Mouse (Mus musculus) brown adipose tissue, adult 24 weeks (tissue): ENCODE data around the gene Pold2. TPM values are rescaled to one million over a fixed set of nuclear protein-coding genes. Genes with fewer than 3 reads are reported as not detected.
"Not testable (repeated sequence)": the region's sequence is repeated elsewhere in the genome, so short reads cannot be mapped to it uniquely, and the experiment has no call there.

Experiments used
- H3K27ac ChIP-seq: fragments of 200-500 bp; replicated peaks from 2 replicates; pipeline ENCODE4 v1.5.1; 2012; ENCODE audit warnings: low read depth, mild to moderate bottlenecking, low read length
- H3K4me1 ChIP-seq: fragments of 200-500 bp; 2 replicates; pipeline ENCODE4 v1.6.1; 2012; ENCODE audit warnings: low read length, mixed read lengths; ENCODE audit not compliant: control insufficient read depth, insufficient read depth, insufficient read length
- H3K4me3 ChIP-seq: fragments of 200-500 bp; 2 replicates; pipeline ENCODE4 v1.5.1; 2012; ENCODE audit warnings: low read depth, mild to moderate bottlenecking, low read length, moderate library complexity; ENCODE audit not compliant: insufficient read depth
- polyA plus RNA-seq: library from polyadenylated mRNA; stranded (reverse); fragments of >200 nt; gene quantifications from 2 replicates; pipeline ENCODE4 v1.2.4, GENCODE M21; 2012; ENCODE audit not compliant: missing spikeins, insufficient read depth, insufficient read length

Gene Pold2
- polyA plus RNA-seq, 1 experiment: 43.7 TPM

DNA sequence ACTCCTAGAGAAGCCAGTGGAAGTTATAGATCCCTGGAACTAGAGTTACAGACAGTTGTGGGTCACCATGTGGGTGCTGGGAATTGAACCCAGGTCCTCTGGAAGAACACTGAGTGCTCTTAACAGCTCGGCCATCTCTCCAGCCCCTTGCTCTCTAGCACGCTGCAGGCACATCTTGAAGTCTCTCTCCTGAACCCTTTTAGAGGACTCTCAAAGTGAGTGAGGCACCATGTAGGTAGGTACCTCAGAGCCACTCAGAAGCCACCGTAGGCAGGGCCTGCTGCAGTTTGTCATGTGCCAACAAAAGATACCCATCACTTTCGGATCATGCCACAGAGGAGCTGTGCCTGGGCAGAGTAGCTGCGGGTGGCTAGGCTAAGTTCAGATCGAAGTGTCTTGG lies 26.8 kb upstream of the Pold2 start:
- Histone ChIP-seq H3K4me1 (no peaks in the 10 kb centered on the region), H3K4me3 (no peak overlapping the region), H3K27ac (no peak overlapping the region)

DNA sequence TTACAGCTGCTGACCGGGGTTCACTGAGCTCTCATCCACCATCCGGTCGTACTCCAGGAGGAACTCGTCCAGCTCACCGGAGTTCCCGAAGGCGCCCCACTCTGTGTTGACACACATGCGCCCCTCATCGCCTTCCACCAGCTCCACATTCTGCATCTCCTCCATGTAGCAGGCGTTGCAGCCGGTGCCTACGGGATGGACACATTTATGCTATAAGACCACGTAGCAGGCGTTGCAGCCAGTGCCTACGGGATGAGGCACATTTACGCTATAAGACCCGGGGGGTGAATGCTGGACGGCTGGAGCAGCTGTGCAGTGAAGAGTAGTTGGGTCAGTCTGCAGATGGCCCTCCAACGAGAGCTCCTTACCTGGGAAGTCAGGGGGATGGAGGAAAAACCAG lies 26.3 kb upstream of the Pold2 start:
- no peaks in the 10 kb centered on the region for H3K4me1 ChIP-seq

DNA sequence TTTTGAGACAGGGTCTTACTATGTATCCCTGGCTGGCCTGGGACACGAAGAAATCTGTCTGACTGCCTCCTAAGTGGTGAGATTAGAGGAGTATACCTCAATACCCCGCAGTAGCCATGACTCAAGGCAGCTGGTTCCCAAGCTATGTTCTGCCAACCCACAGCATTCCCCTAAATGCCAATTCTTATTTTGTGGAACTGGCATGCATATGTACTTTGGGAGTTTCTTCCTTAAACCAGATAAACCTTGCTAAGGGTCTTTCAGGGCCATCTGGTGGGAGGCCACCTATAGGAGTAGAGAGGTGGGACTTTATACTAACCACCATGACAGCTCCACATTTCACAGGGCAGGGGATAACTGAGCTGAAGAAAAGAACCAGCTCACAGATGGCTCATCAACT lies 25.8 kb upstream of the Pold2 start:
- H3K27ac ChIP-seq: no peak overlapping the region
- H3K4me3 ChIP-seq: no peak overlapping the region
- no peaks in the 10 kb centered on the region for H3K4me1 ChIP-seq

More for the DNA sequence above, 26.3 kb upstream of the Pold2 start:
- no peak overlapping the region for H3K4me3 ChIP-seq
- no peak overlapping the region for H3K27ac ChIP-seq

DNA sequence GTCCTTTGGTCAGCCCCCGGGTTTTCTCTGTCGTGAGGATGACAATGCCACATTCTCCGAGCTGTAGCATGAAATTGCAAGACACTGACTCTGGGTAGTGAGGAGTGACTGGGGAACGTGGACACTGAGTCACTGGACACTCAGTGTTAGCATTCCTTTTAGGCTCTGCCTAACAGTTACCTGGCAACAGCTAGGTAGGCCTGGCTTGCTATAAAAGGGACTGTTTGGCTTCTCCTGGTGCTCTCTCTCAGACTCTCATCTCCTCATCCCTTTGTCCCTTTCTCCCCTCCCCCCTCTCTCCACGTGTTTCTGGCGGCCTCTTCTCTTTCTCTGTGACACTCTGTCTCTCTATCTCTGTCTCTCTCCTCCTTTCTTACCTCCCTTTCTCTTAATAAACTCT lies 24.3 kb upstream of the Pold2 start:
- Histone ChIP-seq H3K4me3 (no peak overlapping the region), H3K4me1 (peaks cover 4% of the 10 kb centered on the region; the same call in 1 of the 2 replicates), H3K27ac (no peak overlapping the region)

DNA sequence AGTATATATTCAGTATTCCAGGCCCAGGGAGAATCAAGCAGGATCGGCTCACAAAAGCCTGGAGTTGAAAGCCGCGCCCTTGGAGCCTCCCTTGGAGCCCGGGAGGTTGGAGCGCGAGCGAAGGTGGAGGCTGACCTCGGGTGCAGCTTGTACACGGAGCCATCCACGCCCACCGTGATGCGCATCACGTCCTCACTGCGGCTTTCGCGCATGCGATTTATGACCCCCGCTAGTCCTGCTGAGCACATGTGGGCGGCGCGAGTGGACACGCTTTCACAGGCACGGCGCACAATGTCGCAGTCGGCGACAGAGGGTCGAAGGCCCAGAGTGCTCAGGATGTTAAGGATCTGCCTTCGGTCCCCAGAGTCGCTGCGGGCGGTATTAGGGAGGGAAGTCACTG lies 23.9 kb upstream of the Pold2 start:
- Histone ChIP-seq H3K4me3 (peak overlapping the region; percentile 23; the same call in 1 of the 2 replicates), H3K27ac (no peak overlapping the region), H3K4me1 (peaks cover 5% of the 10 kb centered on the region; the same call in 1 of the 2 replicates)

DNA sequence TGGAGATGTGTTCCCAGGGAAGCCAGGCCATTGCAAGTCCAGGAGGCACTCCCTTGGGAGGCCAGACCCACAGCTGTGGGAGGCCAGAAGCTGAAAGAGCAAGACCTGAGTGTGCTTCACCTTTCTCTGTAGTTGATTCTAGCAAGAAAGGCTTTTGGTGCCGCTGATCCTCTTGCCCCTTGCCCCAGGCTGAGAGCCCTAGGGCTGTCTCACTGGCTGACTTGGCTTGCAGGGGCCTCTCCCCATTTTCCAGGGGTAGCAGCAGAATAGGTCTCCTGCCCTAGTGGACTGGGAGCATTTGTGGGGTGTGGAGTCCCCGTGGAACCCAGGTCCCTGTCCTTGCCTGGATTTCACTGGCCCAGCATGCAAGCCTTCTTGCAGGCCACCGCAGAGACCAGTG lies 23.2 kb upstream of the Pold2 start:
- no peak overlapping the region for H3K27ac ChIP-seq
- H3K4me1 ChIP-seq: peaks cover 5% of the 10 kb centered on the region; the same call in 1 of the 2 replicates
- H3K4me3 ChIP-seq: no peak overlapping the region

DNA sequence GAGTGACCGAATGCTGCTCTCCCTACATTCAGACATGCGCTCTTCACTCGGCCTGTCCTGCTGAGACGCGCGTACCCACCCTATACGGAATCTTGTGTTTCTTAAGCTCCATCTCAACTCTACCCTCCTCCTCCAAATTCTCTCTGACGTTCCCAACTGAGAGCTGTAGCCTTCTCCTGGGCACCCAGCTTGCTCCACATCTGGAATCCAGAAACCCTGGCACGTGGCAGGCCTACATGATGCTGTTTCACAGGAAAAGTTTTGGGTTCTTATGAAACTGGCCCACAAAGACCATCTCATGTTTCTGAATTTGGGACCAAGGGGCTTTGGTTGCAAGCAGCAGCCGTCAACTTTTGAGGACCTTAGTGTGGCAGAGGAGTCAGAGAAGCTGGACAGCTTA lies 21.2 kb upstream of the Pold2 start:
- Histone ChIP-seq H3K27ac (no peak overlapping the region), H3K4me1 (peaks cover 5% of the 10 kb centered on the region; the same call in 1 of the 2 replicates), H3K4me3 (no peak overlapping the region)

DNA sequence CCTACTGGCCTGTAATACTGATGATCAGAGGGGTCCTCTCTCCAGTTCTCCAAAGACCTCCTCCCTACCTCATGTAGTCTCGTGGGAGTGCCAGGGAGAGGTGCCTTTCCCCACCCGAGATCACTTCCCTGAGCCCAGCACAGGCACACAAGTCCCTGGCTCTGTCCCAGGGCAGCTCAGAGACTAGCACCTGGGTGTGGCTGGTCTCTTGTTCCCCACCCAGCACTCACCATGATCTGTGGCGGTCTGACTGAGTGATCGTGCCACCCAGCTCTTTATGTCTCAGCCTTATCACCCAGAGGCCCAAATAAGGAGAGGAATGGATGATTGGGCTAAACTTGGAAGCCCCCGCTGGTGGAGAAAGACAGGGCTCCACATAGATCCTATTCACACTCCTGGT lies 20.4 kb upstream of the Pold2 start, which contains the start of gene Myl7:
Myl7 (minus strand) TSS at position 252 of the 400 bp plus-strand sequence.
- H3K4me3 ChIP-seq: no peak within 1 kb of the TSS
- H3K27ac ChIP-seq: no peak within 1 kb of the TSS
- peaks cover 5% of the 10 kb centered on the region; the same call in 1 of the 2 replicates for H3K4me1 ChIP-seq

DNA sequence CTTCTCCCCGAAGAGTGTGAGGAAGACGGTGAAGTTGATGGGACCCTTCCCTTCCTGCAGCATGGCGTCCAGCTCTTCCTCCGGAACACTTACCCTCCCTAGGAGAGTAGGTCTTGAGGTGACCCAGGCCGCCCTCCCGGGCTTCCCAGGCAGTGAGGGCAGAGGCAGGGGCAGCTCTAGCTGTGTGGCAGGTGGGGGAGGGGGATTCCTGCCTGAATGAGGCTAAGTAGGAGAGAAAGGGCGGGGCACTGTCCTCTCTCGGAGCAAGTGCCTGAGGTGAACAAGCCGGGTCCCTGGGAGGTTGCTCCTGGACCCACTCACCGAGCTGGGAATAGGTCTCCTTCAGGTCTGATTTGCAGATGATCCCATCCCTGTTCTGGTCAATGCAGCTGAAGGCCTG lies 19.7 kb upstream of the Pold2 start:
- H3K4me1 ChIP-seq: peaks cover 5% of the 10 kb centered on the region; the same call in 1 of the 2 replicates
- no peak overlapping the region for H3K4me3 ChIP-seq
- no peak overlapping the region for H3K27ac ChIP-seq

DNA sequence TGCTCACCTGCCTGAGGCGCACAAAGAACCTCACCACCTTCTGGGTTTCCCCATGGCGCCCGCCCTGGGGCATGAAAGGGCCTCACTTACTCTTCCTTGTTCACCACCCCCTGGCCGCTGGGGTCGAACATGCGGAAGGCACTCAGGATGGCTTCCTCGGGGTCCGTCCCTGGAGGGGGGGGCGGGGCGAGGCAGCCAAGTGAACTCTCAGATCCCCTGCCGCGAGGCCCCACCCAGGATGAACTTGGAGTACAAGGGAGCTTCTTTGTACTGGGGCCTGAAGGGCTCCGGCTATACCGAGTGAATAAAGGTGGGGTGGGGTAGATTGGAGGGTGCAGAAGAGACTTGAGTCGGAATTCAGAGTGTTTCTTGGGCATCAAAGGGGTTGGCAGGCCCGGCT lies 19.1 kb upstream of the Pold2 start:
- peaks cover 5% of the 10 kb centered on the region; the same call in 1 of the 2 replicates for H3K4me1 ChIP-seq

DNA sequence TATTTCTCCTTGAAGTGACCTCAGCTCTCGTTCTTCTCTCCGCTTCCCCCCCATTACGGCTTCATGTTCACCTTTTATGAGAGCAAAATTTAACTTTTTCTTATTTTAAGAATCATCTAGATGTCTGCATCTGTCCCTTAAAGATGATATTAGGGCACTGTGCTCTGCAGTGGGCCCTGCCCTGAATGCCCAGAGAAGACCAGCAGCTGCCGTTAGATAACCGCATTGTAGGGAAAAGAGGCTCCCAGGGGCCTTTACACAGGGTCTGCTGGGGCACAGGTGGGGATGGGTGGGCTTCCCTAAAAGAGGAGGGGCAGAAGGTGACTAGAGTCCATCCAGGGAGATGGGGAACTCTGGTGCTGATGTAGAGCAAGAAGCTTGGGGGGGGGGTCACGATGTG lies 15.7 kb upstream of the Pold2 start:
- Histone ChIP-seq H3K4me1 (peaks cover 5% of the 10 kb centered on the region; the same call in 1 of the 2 replicates), H3K27ac (no peak overlapping the region), H3K4me3 (no peak overlapping the region)

More for the DNA sequence above, 19.1 kb upstream of the Pold2 start:
- Histone ChIP-seq H3K27ac (no peak overlapping the region), H3K4me3 (no peak overlapping the region)

DNA sequence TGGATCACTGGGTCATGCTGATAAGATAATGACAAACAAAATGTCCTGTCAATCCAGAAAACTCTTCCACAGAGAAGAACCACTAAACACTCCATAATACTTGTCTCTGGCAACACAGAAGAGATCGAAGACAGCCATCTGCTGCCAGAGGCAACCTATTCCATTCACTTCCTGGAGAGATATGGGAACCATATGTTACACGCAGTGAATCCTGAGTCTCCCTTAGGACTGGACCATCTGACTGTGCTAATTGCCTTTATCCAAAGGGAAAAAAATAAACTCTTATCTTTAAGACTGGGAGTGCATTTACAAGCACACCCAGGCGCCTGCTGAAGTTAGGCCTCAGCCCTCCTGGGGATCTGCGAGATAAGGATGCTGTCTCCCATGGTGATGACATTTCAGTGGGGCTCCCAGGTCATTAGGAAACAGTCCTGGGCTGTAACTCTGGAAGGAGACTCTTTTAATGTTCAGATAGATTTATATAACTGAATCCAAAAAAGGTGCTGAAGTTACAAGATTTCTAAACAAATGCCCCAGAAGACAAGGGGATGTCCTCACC lies 14.8 kb upstream of the Pold2 start:
- no peak overlapping the region for H3K4me3 ChIP-seq
- no peak overlapping the region for H3K27ac ChIP-seq
- H3K4me1 ChIP-seq: peaks cover 5% of the 10 kb centered on the region; the same call in 1 of the 2 replicates

DNA sequence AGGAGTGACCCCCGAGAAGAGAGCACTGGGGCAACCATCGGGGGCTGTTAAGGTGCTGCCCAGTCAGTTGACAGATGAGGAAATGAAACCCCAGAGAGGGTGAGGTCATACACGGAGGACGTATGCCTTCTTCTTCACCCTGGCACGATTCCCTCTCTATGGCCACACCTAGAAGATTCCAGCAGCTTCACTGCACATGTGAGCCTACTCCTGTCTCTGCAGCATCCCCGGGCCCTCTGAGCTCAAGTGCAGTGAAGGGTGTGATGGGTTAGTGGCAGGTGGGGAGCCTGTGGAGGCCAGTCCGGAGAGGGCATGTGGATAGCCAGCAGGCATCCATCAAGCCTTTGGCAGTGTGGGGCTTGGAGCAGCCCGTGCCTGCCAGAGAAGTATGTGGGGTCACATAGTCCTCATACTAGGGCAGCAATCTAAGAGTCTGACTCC lies 14.1 kb upstream of the Pold2 start:
- no peak overlapping the region for H3K27ac ChIP-seq
- no peaks in the 10 kb centered on the region for H3K4me1 ChIP-seq
- H3K4me3 ChIP-seq: no peak overlapping the region

DNA sequence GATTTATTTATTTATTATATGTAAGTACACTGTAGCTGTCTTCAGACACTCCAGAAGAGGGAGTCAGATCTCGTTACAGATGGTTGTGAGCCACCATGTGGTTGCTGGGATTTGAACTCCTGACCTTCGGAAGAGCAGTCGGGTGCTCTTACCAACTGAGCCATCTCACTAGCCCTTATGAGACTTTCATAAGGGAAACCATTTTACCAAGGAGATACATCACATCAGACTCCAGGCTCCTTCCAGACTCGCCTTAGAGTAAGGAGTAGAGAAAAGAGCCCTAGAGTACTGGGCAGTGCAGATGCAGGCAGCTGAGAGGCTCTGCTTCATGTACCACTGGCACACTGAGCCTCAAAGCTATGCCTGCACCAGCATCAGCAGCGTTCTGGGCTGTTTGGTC lies 10.5 kb upstream of the Pold2 start:
- H3K4me1 ChIP-seq, H3K27ac ChIP-seq, H3K4me3 ChIP-seq: not testable (repeated sequence)

DNA sequence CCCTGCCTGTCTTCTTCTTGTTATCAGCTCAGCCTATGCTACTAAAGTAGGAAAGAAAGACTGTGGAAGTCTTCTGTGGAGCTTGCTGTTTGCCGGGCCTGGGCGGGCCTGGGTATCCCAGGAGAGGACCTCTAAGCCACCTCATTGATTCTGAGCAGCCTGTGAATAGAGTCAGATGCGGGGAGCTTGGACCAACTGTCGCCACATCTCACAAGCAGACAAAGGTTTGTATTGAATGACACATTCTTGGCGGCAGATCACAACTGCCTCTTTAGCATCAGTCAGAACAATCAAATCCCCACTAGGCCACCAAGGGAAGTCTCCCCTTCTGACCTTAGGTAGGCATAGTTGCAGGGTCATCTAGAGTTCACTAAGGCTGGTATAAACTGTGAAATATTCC lies 9.2 kb upstream of the Pold2 start:
- Histone ChIP-seq H3K4me1 (no peaks in the 10 kb centered on the region), H3K4me3 (no peak overlapping the region), H3K27ac (no peak overlapping the region)

DNA sequence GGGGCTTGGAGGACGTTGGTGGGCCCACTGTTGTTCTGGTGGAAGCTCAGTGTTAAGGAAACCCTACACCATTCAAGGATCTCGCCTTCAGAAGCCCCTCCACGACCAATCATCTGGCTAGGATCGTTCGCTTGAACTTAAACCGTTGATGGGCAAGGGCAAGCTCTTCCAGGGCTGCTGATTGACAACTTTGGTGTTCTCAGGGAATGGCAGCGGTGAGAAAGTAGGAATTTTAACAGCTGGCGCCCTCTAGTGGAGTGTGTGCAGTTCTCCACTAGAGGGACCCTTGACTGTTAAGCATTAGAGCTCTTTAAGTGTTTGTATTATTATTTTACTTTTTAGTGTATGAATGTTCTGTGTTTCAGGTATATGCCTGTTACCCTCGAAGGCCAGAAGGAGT lies 8.1 kb upstream of the Pold2 start:
- no peak overlapping the region for H3K27ac ChIP-seq

More for the DNA sequence above, 8.1 kb upstream of the Pold2 start:
- Histone ChIP-seq H3K4me1 (no peaks in the 10 kb centered on the region), H3K4me3 (no peak overlapping the region)
